25 mouse cellular contexts compared by ENCODE assay signal in the genomic region with DNA sequence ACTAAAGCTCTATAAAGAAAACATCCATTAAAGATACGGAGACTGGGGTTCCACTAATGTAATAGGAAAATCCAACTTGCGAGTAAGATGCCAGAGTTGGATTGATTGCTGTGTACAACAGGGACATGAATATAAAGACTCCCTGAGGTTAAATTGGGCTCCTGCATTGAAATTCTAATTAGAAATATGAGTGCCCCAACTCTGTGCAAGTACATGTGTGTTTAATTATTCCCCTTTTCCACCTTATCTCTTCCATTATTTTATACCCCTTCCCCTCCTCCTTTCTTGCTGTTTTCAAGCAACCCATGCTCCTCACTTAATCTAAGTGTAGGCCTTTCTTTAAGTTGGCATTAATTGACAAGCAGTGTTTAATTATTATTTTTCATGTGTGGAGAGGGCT.
"Had no signal": no experiment of that assay in that cellular context is flagged by ENCODE, and none has a peak within 500 bp of the region (broad histone marks: within the 10 kb centered on the region; RNA-seq: fewer than 3 reads in every experiment).

No protein-coding gene starts in this region.

- H3K36me3 ChIP-seq: heart, embryonic 10.5 days; heart, embryonic 12.5 days; hindbrain, embryonic 13.5 days; hindbrain, embryonic 15.5 days; kidney, embryonic 15.5 days; limb, embryonic 13.5 days; limb, embryonic 15.5 days; liver, embryonic 12.5 days had no signal

- H3K27ac ChIP-seq: gastrocnemius, adult 2 months; heart, embryonic 10.5 days; hindbrain, embryonic 13.5 days; hindbrain, embryonic 15.5 days; hindbrain, postnatal 0 days; kidney, embryonic 15.5 days; kidney, postnatal 0 days; limb, embryonic 13.5 days; limb, embryonic 15.5 days; liver, embryonic 12.5 days had no signal

- H3K27me3 ChIP-seq: heart, embryonic 12.5 days; hindbrain, embryonic 13.5 days; hindbrain, embryonic 15.5 days; kidney, embryonic 15.5 days; limb, embryonic 13.5 days; limb, embryonic 15.5 days; liver, embryonic 12.5 days had no signal

- H3K9me3 ChIP-seq: heart, embryonic 10.5 days; heart, embryonic 12.5 days; hindbrain, embryonic 13.5 days; hindbrain, embryonic 15.5 days; kidney, embryonic 15.5 days; limb, embryonic 13.5 days; limb, embryonic 15.5 days; liver, embryonic 12.5 days had no signal

- H3K4me1 ChIP-seq: kidney, embryonic 15.5 days; limb, embryonic 13.5 days; limb, embryonic 15.5 days; liver, embryonic 12.5 days had no signal

- H3K9ac ChIP-seq: heart, embryonic 12.5 days; hindbrain, embryonic 13.5 days; hindbrain, embryonic 15.5 days; kidney, embryonic 15.5 days; limb, embryonic 13.5 days; limb, embryonic 15.5 days; liver, embryonic 12.5 days had no signal

- H3K4me3 ChIP-seq: gastrocnemius, adult 2 months; heart, embryonic 10.5 days; heart, embryonic 12.5 days; hindbrain, embryonic 13.5 days; hindbrain, embryonic 15.5 days; kidney, embryonic 15.5 days; limb, embryonic 13.5 days; limb, embryonic 15.5 days; liver, embryonic 12.5 days had no signal

- DNase-seq: gastrocnemius, adult 2 months; gastrocnemius, postnatal 10 days; gastrocnemius, postnatal 25 days; heart, adult 18-20 months; heart, postnatal 14 days; heart, postnatal 36 days; kidney, adult 11 months; kidney, adult 2 months; kidney, adult 9 months; kidney, postnatal 14 days; kidney, postnatal 36 days; layer of hippocampus, adult 9-11 months; layer of hippocampus, postnatal 36 days; left cerebral cortex, postnatal 4 days had no signal

- ATAC-seq: hindbrain, postnatal 0 days; intestine, embryonic 16.5 days; liver, embryonic 12.5 days had no signal

- H3K4me2 ChIP-seq: heart, embryonic 12.5 days; hindbrain, embryonic 13.5 days; hindbrain, embryonic 15.5 days; kidney, embryonic 15.5 days; limb, embryonic 13.5 days; limb, embryonic 15.5 days; liver, embryonic 12.5 days had no signal
